Mouse (Mus musculus): Measurements from ENCODE around the gene Elp5. TPM values are rescaled to one million over a fixed set of nuclear protein-coding genes. Genes with fewer than 3 reads are reported as not detected.
A peak's percentile ranks its signal among the peaks of the same experiment; 100 is the strongest.

The Elp5 gene
- total and polyA plus RNA-seq, 2 experiments from 2014 or later: 115 to 187 TPM

DNA sequence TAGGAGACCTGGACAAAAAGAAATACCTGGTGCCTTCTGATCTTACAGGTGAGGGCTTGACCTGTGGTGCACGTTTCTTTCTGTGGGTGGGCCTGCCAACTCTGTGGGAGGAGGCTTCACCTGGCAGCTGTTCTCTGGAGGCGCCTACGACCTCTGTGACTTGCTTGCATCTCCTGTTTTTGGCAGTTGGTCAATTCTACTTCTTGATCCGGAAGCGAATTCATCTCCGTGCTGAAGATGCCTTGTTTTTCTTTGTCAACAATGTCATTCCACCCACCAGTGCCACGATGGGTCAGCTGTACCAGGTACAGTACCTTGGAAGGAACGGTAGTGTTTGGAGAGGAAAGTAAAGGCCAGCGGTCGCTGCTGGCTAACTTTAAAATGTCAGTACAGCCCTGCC, 10.1 kb upstream of the Elp5 start:
- peak overlapping the region; percentile 79 for H3K4me3 ChIP-seq (ENCODE audit: low read depth, low read length)
- 82% methylated on average over 10 of the region's 10 CpGs for WGBS
- no peak for DNase-seq

DNA sequence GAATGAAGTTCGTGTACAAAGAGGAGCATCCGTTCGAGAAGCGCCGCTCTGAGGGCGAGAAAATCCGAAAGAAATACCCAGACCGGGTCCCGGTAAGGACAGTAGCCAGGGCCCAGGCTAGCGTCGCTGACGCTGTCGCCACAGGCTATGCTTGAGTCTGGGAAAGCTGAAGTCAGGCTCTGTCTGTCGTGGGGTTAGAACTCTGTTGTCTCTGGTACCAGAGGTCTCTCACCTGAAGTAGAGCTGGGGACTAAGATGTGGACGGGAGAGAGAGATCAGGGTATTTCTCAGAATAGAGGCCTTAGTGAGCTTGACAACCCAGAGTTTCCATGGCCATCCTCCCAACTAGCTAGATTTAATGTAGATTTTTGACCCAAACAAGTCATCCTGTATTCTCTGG, 9.4 kb upstream of the Elp5 start:
- WGBS: 0% methylated on average over 15 of the region's 15 CpGs
- peak; percentile 9; the same call in 1 of the 2 replicates for ATAC-seq
- H3K36me3 ChIP-seq (ENCODE audit: insufficient read depth): peaks cover 48% of the 10 kb centered on the region

More for the DNA sequence above, 10.1 kb upstream of the Elp5 start:
- peaks cover 8% of the 10 kb centered on the region for H3K4me1 ChIP-seq (ENCODE audit: insufficient read depth)
- peak overlapping the region; percentile 88 for H3K9ac ChIP-seq
- H3K9me3 ChIP-seq (ENCODE audit: low read length): no peaks in the 10 kb centered on the region
- TF ChIP-seq CTCF (IDR thresholded peaks at IDR 0.05; ENCODE audit: low read depth): no peak
- peak overlapping the region; percentile 73 for H3K4me2 ChIP-seq (ENCODE audit: low read depth)
- no peak overlapping the region for H3K27ac ChIP-seq (ENCODE audit: low read depth, low read length)
- no peak for ATAC-seq
- no peaks in the 10 kb centered on the region for H3K27me3 ChIP-seq (ENCODE audit: insufficient read depth, low read length)
- H3K36me3 ChIP-seq (ENCODE audit: insufficient read depth): peaks cover 42% of the 10 kb centered on the region

DNA sequence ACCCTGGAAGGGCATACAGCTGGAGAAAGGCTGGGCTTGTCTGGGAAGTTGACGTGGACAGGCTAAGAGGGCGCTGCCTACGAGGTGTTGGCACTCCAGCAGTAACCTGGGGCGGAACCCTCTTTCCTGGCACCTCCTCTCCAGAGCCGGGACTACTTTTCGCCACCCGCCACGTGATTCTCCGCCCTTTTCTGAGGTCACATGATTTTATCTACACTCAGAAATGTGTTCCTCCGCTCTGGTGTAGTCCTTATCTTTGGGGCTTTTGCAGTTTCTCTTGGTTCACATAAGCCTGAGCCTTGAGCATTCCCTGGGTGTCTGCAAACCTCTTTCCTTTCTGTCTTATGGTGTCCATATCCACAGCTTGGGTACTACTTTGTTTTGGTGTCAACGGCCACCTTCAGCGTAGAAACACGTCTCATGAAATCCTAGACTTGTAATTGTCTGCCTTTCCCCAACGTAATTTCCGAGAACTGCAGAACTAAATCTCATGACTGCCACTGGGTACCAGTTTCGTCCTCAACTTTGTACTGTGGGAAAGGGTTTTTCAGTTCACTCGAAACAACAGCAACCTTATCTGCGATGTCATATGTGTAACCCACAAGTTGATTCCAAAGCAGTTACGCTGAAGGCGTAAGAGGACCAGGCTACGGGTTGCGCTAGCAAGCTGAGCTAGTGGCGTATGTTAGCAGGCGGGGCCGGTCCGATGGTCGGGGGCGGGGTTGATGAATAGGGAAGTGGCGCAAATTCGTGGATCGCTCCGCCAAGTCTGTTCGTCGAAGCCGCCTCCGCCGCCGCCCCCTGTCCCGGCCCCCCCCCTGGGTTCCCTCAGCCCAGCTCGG, 8.8 kb upstream of the Elp5 start, which contains the start of gene Gabarap:
Gabarap (plus strand) TSS at position 294 of the 842 bp plus-strand sequence.
- Histone ChIP-seq H3K4me1 (ENCODE audit: insufficient read depth) (peaks cover 8% of the 10 kb centered on the region), H3K4me2 (ENCODE audit: low read depth) (peak within 1 kb of the TSS; percentile 73), H3K9ac (peak within 1 kb of the TSS; percentile 88), H3K36me3 (ENCODE audit: insufficient read depth) (peaks cover 54% of the 10 kb centered on the region), H3K27me3 (ENCODE audit: insufficient read depth, low read length) (no peaks in the 10 kb centered on the region), H3K9me3 (ENCODE audit: low read length) (no peaks in the 10 kb centered on the region), H3K4me3 (ENCODE audit: low read depth, low read length) (peak within 1 kb of the TSS; percentile 79), H3K27ac (ENCODE audit: low read depth, low read length) (peak within 1 kb of the TSS; percentile 90)
- no peak for TF ChIP-seq CTCF (IDR thresholded peaks at IDR 0.05; ENCODE audit: low read depth)
- DNase-seq (peak; percentile 97), ATAC-seq (peak; percentile 76)
- under 1% methylated on average over 40 of the region's 40 CpGs for WGBS

More for the DNA sequence above, 9.4 kb upstream of the Elp5 start:
- Histone ChIP-seq H3K27me3 (ENCODE audit: insufficient read depth, low read length) (no peaks in the 10 kb centered on the region), H3K4me1 (ENCODE audit: insufficient read depth) (peaks cover 8% of the 10 kb centered on the region), H3K27ac (ENCODE audit: low read depth, low read length) (peak overlapping the region; percentile 90), H3K4me2 (ENCODE audit: low read depth) (peak overlapping the region; percentile 73), H3K9ac (peak overlapping the region; percentile 88), H3K4me3 (ENCODE audit: low read depth, low read length) (peak overlapping the region; percentile 79), H3K9me3 (ENCODE audit: low read length) (no peaks in the 10 kb centered on the region)
- no peak for DNase-seq
- TF ChIP-seq CTCF (IDR thresholded peaks at IDR 0.05; ENCODE audit: low read depth): no peak

DNA sequence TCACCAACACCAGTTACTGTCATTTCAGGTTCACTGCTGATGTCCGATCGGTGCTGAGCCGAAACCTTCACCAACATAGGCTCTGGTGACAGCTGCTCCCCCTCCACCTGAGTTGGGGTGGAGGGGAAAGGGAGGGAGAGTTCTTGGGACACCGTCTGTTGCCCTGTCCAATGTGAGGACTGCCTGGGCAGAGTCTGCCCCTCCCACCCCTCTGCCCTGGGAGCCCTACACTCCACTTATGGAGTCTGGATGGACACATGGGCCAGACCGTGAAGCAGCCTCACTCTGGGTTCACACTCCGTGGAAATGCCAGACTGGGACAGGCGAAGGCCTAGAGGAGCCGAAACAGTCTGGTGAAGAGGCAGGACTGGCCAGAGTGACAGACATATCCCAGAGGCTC, 7.6 kb upstream of the Elp5 start:
- Histone ChIP-seq H3K4me2 (ENCODE audit: low read depth) (no peak overlapping the region), H3K4me3 (ENCODE audit: low read depth, low read length) (no peak overlapping the region), H3K9ac (no peak overlapping the region), H3K27ac (ENCODE audit: low read depth, low read length) (no peak overlapping the region), H3K27me3 (ENCODE audit: insufficient read depth, low read length) (no peaks in the 10 kb centered on the region), H3K36me3 (ENCODE audit: insufficient read depth) (peaks cover 60% of the 10 kb centered on the region), H3K9me3 (ENCODE audit: low read length) (no peaks in the 10 kb centered on the region), H3K4me1 (ENCODE audit: insufficient read depth) (peaks cover 8% of the 10 kb centered on the region)
- 88% methylated on average over 8 of the region's 8 CpGs for WGBS
- DNase-seq: no peak
- no peak for TF ChIP-seq CTCF (IDR thresholded peaks at IDR 0.05; ENCODE audit: low read depth)
- ATAC-seq: no peak

DNA sequence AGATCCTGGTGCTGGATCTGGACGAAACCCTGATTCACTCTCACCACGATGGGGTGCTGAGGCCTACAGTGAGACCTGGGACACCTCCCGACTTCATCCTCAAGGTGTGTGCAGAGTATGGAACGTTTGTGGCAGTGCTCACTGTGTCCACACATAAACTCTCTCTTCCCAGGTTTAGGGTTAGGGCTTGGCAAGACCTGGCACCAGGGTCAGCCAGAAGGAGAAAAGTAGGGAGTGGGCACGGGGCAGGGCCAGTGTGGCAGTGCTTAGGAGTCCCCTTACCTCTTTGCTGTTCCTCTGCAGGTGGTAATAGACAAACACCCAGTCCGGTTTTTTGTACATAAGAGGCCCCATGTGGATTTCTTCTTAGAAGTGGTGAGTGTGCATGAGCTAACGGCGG, 2.1 kb upstream of the Elp5 start:
- 90% methylated on average over 8 of the region's 8 CpGs for WGBS
- no peak for TF ChIP-seq CTCF (IDR thresholded peaks at IDR 0.05; ENCODE audit: low read depth)
- Histone ChIP-seq H3K4me2 (ENCODE audit: low read depth) (no peak overlapping the region), H3K9me3 (ENCODE audit: low read length) (no peaks in the 10 kb centered on the region), H3K27me3 (ENCODE audit: insufficient read depth, low read length) (no peaks in the 10 kb centered on the region), H3K36me3 (ENCODE audit: insufficient read depth) (peaks cover 51% of the 10 kb centered on the region), H3K9ac (no peak overlapping the region), H3K4me3 (ENCODE audit: low read depth, low read length) (no peak overlapping the region), H3K27ac (ENCODE audit: low read depth, low read length) (no peak overlapping the region), H3K4me1 (ENCODE audit: insufficient read depth) (peaks cover 11% of the 10 kb centered on the region)
- DNase-seq (no peak), ATAC-seq (no peak)

DNA sequence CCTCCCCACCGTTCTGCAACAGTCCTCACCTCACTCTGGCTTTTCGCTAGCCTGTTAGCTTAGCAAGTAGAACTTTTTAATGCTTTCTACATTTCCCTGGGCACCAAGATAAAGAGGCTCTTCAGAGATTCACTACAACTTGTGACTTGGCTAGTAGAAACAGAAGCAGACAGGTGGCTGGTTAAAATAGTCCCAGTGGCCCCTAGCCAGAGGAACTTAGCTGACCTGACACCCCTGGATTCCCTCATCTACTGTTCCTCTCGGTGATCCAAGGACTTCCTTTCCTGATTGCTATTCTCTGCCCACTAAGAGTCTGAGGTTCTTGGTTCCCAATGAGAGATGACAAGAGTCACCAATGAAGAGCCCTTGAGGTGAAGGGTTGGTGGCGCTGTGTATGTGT, 1.1 kb upstream of the Elp5 start:
- DNase-seq (no peak), ATAC-seq (no peak)
- Histone ChIP-seq H3K4me1 (ENCODE audit: insufficient read depth) (peaks cover 14% of the 10 kb centered on the region), H3K27me3 (ENCODE audit: insufficient read depth, low read length) (no peaks in the 10 kb centered on the region), H3K4me2 (ENCODE audit: low read depth) (0 out of 2 replicates have a peak overlapping the region, but pooled peaks have one; percentile 74), H3K9ac (no peak overlapping the region), H3K9me3 (ENCODE audit: low read length) (no peaks in the 10 kb centered on the region), H3K36me3 (ENCODE audit: insufficient read depth) (peaks cover 40% of the 10 kb centered on the region), H3K27ac (ENCODE audit: low read depth, low read length) (no peak overlapping the region), H3K4me3 (ENCODE audit: low read depth, low read length) (no peak overlapping the region)
- TF ChIP-seq CTCF (IDR thresholded peaks at IDR 0.05; ENCODE audit: low read depth): no peak
- 80% methylated on average over 4 of the region's 4 CpGs for WGBS

DNA sequence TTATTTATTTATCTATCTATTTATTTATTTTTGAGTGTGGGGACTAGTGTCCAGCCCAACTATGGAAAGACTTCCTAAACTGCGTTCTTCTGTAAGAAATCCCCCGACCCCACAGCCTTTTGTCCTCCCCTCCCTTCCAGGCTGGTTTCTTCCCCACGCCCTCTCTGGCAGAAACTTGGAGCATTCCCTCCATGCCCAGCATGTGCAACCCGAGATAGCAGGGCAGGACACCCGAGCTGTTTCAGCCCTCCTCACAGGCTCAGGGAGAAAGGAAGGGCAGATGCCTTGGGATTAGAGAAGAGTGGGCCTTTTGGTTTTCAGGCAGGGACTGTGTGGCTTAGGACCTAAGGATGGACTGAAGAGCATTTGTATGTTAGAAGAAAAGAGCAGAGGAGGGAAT, 560 bp upstream of the Elp5 start:
- H3K4me2 ChIP-seq (ENCODE audit: low read depth): peak overlapping the region; percentile 74
- ATAC-seq: no peak
- H3K27me3 ChIP-seq (ENCODE audit: insufficient read depth, low read length): no peaks in the 10 kb centered on the region
- no peak overlapping the region for H3K4me3 ChIP-seq (ENCODE audit: low read depth, low read length)
- no peak for TF ChIP-seq CTCF (IDR thresholded peaks at IDR 0.05; ENCODE audit: low read depth)
- 22% methylated on average over 5 of the region's 5 CpGs for WGBS
- no peak overlapping the region for H3K27ac ChIP-seq (ENCODE audit: low read depth, low read length)
- H3K9ac ChIP-seq: peak overlapping the region; percentile 95; the same call in 1 of the 2 replicates
- H3K36me3 ChIP-seq (ENCODE audit: insufficient read depth): peaks cover 35% of the 10 kb centered on the region
- no peak for DNase-seq
- no peaks in the 10 kb centered on the region for H3K9me3 ChIP-seq (ENCODE audit: low read length)
- peaks cover 14% of the 10 kb centered on the region for H3K4me1 ChIP-seq (ENCODE audit: insufficient read depth)
